Mouse (Mus musculus) embryonic facial prominence, embryonic 15.5 days (tissue): ENCODE measurements around the gene Dkkl1. TPM values are rescaled to one million over a fixed set of nuclear protein-coding genes. Genes with fewer than 3 reads are reported as not detected.

ENCODE experiments used
- ATAC-seq: fragments of 200-750 bp; cut with Nextera tagmentation; 2 replicates; pipeline ENCODE4 v1.8.0; 2017; ENCODE audit warnings: low read depth, moderate TSS enrichment; ENCODE audit not compliant: insufficient number of reproducible peaks, low FRiP score, low TSS enrichment
- H3K27ac ChIP-seq: fragments of 300-500 bp; sonication (generic); replicated peaks from 2 replicates; pipeline ENCODE4 v1.5.1; 2015; ENCODE audit warnings: mild to moderate bottlenecking, inconsistent platforms
- H3K27me3 ChIP-seq: fragments of 300-500 bp; sonication (generic); 2 replicates; pipeline ENCODE4 v1.6.1; 2015; ENCODE audit warnings: inconsistent platforms
- H3K36me3 ChIP-seq: fragments of 300-500 bp; sonication (generic); 2 replicates; pipeline ENCODE4 v1.6.1; 2015; ENCODE audit warnings: mild to moderate bottlenecking, inconsistent platforms
- H3K4me1 ChIP-seq: fragments of 300-500 bp; sonication (generic); 2 replicates; pipeline ENCODE4 v1.6.1; 2015; ENCODE audit warnings: inconsistent platforms
- H3K4me2 ChIP-seq: fragments of 300-500 bp; sonication (generic); replicated peaks from 2 replicates; pipeline ENCODE4 v1.6.1; 2015; ENCODE audit warnings: mild to moderate bottlenecking, inconsistent platforms
- H3K4me3 ChIP-seq: fragments of 300-500 bp; sonication (generic); replicated peaks from 2 replicates; pipeline ENCODE4 v1.5.1; 2015; ENCODE audit warnings: mild to moderate bottlenecking, inconsistent platforms
- H3K9ac ChIP-seq: fragments of 300-500 bp; sonication (generic); 2 replicates; pipeline ENCODE4 v1.6.1; 2015; ENCODE audit warnings: inconsistent platforms
- H3K9me3 ChIP-seq: fragments of 300-500 bp; sonication (generic); replicated peaks from 2 replicates; pipeline ENCODE4 v1.6.1; 2016; ENCODE audit warnings: inconsistent platforms
- WGBS: fragments of 180-500 bp; shearing (Covaris S2); methylation state at CpG from one replicate; pipeline ENCODE4 v1.1.7; 2015; 5-methylcytosine and 5-hydroxymethylcytosine counted together
- polyA plus RNA-seq: library from polyadenylated mRNA; unstranded; fragments of >200 nt; fragmentation: Nextera tagmentation; extraction: Ambion mirVana; gene quantifications from 2 replicates; pipeline ENCODE4 v1.2.1, GENCODE M21; 2015

Dkkl1 gene
- polyA plus RNA-seq, 1 experiment from 2014 or later: 38.5 TPM

GRCm38 (mm10) chr7:45204380-45205143, 7.4 kb downstream of the Dkkl1 start, which contains the start of gene Ccdc155:
Gene Ccdc155 (minus strand): TSS chr7:45204892.
- Histone ChIP-seq H3K4me3 (peak within 1 kb of the TSS; percentile 49), H3K9me3 (no peaks in the 10 kb centered on the region), H3K36me3 (no peaks in the 10 kb centered on the region), H3K27ac (no peak within 1 kb of the TSS), H3K9ac (no peak within 1 kb of the TSS; the same call in 1 of the 2 replicates), H3K4me1 (0 out of 2 replicates have a peak, but pooled peaks cover 6% of the 10 kb centered on the region), H3K4me2 (peak within 1 kb of the TSS; percentile 56), H3K27me3 (peaks cover 4% of the 10 kb centered on the region; the same call in 1 of the 2 replicates)
- 7% methylated on average over 44 of the region's 44 CpGs for WGBS
- ATAC-seq: peak; percentile 95

- peaks cover 4% of the 10 kb centered on the region; the same call in 1 of the 2 replicates for H3K27me3 ChIP-seq
- no peak overlapping the region for H3K4me3 ChIP-seq
- WGBS: 50% methylated on average over 10 of the region's 10 CpGs
- no peak overlapping the region for H3K27ac ChIP-seq
- no peaks in the 10 kb centered on the region for H3K9me3 ChIP-seq
- H3K9ac ChIP-seq: no peak overlapping the region
- no peak for ATAC-seq
- no peaks in the 10 kb centered on the region for H3K36me3 ChIP-seq
- H3K4me2 ChIP-seq: no peak overlapping the region
- 0 out of 2 replicates have a peak, but pooled peaks cover 16% of the 10 kb centered on the region for H3K4me1 ChIP-seq
Measured at GRCm38 (mm10) chr7:45202654-45203053, 9.3 kb downstream of the Dkkl1 start.

DNA sequence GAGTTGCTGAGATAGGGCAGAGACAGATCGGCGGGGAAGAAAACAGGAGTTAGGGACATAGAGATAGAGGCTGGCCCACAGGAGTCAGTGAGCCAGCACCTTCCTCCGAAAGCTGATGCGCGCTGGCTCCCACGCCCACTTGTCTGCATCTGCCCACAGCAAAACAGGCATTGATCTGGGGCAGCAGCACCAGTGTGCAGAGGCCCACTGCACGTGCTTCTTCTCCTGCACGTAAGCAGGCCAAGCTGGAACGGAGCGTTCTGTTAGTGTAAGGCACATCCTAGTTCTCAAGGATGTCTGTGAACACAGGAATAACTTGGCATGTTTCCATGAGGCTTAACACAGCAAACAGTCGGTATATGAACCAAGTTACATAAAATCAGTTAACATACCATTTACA, 13.0 kb downstream of the Dkkl1 start:
- Histone ChIP-seq H3K4me3 (no peak overlapping the region), H3K9ac (no peak overlapping the region), H3K27ac (no peak overlapping the region), H3K27me3 (peaks cover 4% of the 10 kb centered on the region), H3K4me2 (no peak overlapping the region), H3K9me3 (no peaks in the 10 kb centered on the region), H3K36me3 (no peaks in the 10 kb centered on the region), H3K4me1 (0 out of 2 replicates have a peak, but pooled peaks cover 10% of the 10 kb centered on the region)
- WGBS: 76% methylated on average over 11 of the region's 11 CpGs
- ATAC-seq: no peak

DNA sequence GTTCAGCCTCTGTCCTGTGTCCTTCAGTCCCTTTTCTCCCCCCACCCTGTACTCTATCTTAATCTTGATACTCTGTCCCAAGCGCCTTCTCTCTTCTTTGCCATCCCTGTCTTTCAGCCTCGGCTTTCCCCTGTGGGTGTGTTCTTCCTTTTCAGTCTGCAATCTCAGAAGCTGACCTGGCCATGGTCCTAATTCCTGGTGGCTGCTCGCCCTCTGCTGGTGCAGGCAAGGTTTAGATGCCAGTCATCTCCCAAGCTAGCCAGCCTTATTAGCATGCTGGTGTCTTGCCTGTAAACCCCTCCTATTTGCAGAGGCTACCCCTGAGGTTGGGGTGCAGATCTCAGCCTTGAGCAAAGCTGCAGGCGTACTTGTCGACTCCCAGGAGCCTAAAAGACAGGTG, 13.5 kb downstream of the Dkkl1 start:
- no peak for ATAC-seq
- peaks cover 4% of the 10 kb centered on the region for H3K27me3 ChIP-seq
- H3K9me3 ChIP-seq: no peaks in the 10 kb centered on the region
- H3K4me2 ChIP-seq: no peak overlapping the region
- H3K36me3 ChIP-seq: no peaks in the 10 kb centered on the region
- WGBS: 10% methylated on average over 5 of the region's 5 CpGs
- H3K4me3 ChIP-seq: no peak overlapping the region
- H3K4me1 ChIP-seq: 0 out of 2 replicates have a peak, but pooled peaks cover 10% of the 10 kb centered on the region
- H3K9ac ChIP-seq: no peak overlapping the region
- no peak overlapping the region for H3K27ac ChIP-seq

DNA sequence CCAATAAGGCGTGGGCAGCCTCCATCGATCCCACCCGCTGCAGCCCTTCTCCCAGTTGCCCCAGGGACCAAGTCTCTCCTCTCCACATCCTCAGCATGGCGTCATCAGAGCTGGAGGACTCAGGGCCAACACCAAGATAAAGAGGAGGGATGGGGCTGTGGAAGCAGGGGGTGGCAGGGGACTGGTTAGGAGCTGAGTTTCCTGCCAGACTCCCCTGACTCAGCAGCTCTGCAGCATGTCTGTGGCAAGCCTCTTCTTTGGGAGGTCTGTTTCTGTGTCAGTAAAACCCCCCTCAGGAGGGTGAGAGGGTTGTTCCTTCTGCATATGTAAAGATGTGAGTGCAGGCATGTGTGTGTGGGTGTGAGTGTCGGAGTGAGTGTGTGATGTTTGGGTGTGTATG, 15.0 kb downstream of the Dkkl1 start:
- H3K27ac ChIP-seq: no peak overlapping the region
- no peaks in the 10 kb centered on the region for H3K36me3 ChIP-seq
- WGBS: 59% methylated on average over 5 of the region's 5 CpGs
- H3K9ac ChIP-seq: no peak overlapping the region
- no peaks in the 10 kb centered on the region; the same call in 1 of the 2 replicates for H3K27me3 ChIP-seq
- H3K4me1 ChIP-seq: peaks cover 12% of the 10 kb centered on the region; the same call in 1 of the 2 replicates
- H3K4me3 ChIP-seq: no peak overlapping the region
- no peaks in the 10 kb centered on the region for H3K9me3 ChIP-seq
- H3K4me2 ChIP-seq: no peak overlapping the region
- ATAC-seq: no peak

- no peaks in the 10 kb centered on the region for H3K9me3 ChIP-seq
- H3K27me3 ChIP-seq: peaks cover under 1% of the 10 kb centered on the region; the same call in 1 of the 2 replicates
- WGBS: 77% methylated on average over 4 of the region's 4 CpGs
- no peak overlapping the region for H3K4me2 ChIP-seq
- no peaks in the 10 kb centered on the region for H3K36me3 ChIP-seq
- ATAC-seq: no peak
- H3K9ac ChIP-seq: 0 out of 2 replicates have a peak overlapping the region, but pooled peaks have one; percentile 21
- H3K27ac ChIP-seq: no peak overlapping the region
- peaks cover 18% of the 10 kb centered on the region for H3K4me1 ChIP-seq
- H3K4me3 ChIP-seq: no peak overlapping the region
Measured at GRCm38 (mm10) chr7:45196176-45196535, 15.8 kb downstream of the Dkkl1 start.

DNA sequence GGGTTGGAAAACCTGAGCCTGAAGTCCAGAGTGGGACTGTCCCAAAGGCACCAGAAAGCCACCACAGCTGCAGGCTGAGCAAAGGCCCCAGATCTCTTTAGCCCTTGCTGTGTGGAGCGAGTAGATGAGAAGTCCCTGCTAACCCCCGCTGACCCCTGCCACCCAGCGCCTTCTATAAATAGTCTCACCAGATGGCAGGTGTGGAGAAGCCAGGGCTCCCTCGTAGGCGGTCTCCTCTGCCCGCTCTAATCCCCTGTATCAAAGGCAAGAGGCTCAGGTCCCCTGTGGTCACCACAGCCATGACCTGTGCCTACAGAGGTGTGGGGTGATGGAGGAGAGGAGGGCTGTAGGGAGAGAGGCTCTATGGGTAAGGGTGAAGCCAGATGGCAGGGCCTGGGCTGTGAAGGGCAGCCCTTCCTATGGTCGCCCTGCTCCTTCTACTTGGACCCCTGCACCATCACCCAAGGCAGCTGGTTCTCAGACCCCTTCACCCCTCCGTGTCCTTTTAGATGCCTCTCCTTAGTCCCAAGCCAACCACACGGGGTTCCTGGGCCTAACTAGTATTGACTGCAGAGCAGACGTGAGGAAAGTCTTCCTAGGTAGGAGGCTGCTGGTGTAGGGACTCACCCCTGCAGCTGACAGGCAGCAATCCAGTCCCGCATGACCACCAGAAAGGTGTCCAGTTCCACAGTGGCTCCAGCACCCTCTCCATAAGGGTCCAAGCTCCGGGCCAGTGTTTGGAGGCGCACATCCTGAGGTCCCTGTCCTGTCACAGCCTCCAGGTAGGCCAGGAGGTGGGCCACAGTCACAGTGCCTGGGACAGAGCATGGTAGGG, 16.4 kb downstream of the Dkkl1 start:
- ATAC-seq: no peak
- Histone ChIP-seq H3K9ac (0 out of 2 replicates have a peak overlapping the region, but pooled peaks have one; percentile 21), H3K4me3 (no peak overlapping the region), H3K27me3 (peaks cover 5% of the 10 kb centered on the region; the same call in 1 of the 2 replicates), H3K4me2 (no peak overlapping the region), H3K27ac (no peak overlapping the region), H3K9me3 (no peaks in the 10 kb centered on the region), H3K36me3 (no peaks in the 10 kb centered on the region), H3K4me1 (peaks cover 18% of the 10 kb centered on the region)
- WGBS: 60% methylated on average over 13 of the region's 13 CpGs

GRCm38 (mm10) chr7:45193871-45194785, 17.8 kb downstream of the Dkkl1 start:
- peaks cover 18% of the 10 kb centered on the region for H3K4me1 ChIP-seq
- H3K27ac ChIP-seq: no peak overlapping the region
- no peak overlapping the region for H3K4me2 ChIP-seq
- no peak overlapping the region for H3K4me3 ChIP-seq
- 66% methylated on average over 17 of the region's 17 CpGs for WGBS
- H3K27me3 ChIP-seq: peaks cover 14% of the 10 kb centered on the region
- no peak overlapping the region for H3K9ac ChIP-seq
- no peak for ATAC-seq
- H3K9me3 ChIP-seq: no peaks in the 10 kb centered on the region
- H3K36me3 ChIP-seq: no peaks in the 10 kb centered on the region

DNA sequence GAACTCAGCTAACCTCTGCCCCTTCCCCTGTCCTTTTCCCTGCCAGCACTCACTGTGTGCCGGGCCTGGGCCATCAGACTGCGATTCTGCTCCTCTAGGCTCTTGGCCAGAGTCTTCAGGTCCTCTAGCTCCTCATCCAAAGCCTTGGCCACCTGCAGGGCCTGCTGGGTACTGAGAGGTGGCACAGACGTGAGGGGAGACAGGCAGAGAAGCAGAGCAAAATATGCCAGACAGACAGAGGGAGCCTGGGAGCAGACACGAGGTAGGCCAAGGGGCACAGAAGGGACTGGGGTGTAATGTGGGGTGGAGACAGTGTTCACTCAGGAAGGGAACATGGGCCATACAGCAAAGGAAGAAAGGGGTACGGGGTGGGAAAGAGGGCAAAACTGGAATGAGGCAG, 18.5 kb downstream of the Dkkl1 start:
- Histone ChIP-seq H3K4me2 (no peak overlapping the region), H3K4me1 (peaks cover 15% of the 10 kb centered on the region), H3K27ac (no peak overlapping the region), H3K9me3 (no peaks in the 10 kb centered on the region), H3K27me3 (peaks cover 21% of the 10 kb centered on the region), H3K4me3 (no peak overlapping the region), H3K9ac (no peak overlapping the region), H3K36me3 (no peaks in the 10 kb centered on the region)
- no peak for ATAC-seq
- WGBS: 67% methylated on average over 5 of the region's 5 CpGs

DNA sequence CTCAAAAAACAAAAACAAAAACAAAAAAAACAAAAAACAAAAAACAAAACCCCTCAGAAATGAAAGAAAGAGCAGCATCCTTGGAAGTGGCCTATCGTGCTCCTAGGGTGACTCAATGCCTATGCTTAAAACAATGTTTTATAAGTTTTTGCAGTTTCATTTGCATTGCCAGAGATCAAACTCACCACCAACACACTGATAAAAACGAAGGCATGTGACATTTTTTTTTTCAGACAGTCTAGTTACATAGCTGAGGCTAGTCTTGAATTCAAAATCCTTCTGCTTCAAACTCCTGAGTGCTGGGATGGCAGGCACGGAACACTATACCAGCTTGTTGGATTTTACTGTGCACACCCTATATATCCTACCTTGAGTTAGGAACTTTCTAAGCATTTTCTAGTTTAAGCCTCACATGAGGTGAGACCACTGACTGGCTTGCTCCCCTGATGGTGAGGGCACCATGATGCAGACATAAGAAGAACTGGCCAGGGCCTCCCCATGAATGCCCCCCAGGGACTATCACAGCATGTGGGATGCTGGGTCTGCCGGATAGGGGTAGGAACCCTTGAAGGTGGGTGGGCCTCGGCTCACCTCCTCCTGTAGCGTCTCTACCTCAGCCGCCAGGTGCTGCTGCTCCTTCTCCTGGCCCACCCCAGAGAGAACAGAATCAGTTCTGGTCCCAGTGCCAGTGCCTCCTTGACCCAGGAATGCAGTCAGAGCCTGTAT, 19.2 kb downstream of the Dkkl1 start:
- Histone ChIP-seq H3K36me3 (no peaks in the 10 kb centered on the region), H3K4me2 (no peak overlapping the region), H3K9ac (no peak overlapping the region), H3K4me1 (peaks cover 9% of the 10 kb centered on the region), H3K27me3 (peaks cover 26% of the 10 kb centered on the region), H3K9me3 (no peaks in the 10 kb centered on the region), H3K27ac (no peak overlapping the region), H3K4me3 (no peak overlapping the region)
- no peak for ATAC-seq
- WGBS: 76% methylated on average over 7 of the region's 7 CpGs
